Mouse (Mus musculus) cerebellum, postnatal 14 days (tissue): Measurements from ENCODE around the gene Ccdc142.

ENCODE experiments used
- DNase-seq, 2 experiments: peaks; one replicate each; pipeline ENCODE4 v3.0.0; 2021; ENCODE audit warnings: mixed read lengths in 2 of 2

Ccdc142 gene

GRCm38 (mm10) chr6:83086121-83087035, 15.0 kb upstream of the Ccdc142 start, which contains the start of gene Lbx2:
Gene Lbx2, plus strand, starts transcription at chr6:83086367.
- no peak for DNase-seq

DNA sequence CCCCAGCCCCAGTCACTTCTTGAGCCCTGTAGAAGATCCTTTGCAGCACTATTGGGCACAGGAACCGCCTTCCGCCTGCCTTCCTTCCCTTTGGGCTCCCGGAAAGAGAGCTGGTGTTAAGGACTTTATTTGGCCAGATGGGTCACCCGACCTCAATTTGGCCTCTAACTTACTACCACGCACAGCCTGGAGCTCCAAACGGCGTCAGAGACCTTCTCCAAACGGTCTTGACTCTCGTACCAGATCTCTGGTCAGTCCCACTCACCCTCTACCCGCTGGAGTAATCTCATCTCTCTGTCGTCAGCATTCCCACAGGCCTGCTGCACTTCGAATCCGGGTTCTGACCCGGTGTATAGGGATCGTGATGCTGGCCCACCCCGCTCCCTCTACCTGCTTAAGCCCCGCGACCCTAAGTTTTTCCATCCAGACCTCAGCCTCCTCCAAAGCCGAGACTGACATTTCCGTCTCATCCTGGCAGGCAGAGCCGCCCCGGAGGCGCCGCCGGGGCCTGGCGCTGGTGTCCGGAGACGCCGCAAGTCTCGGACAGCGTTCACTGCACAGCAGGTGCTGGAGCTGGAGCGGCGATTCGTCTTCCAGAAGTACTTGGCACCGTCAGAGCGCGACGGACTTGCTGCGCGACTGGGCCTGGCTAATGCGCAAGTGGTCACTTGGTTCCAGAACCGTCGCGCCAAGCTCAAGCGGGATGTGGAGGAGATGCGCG, 14.0 kb upstream of the Ccdc142 start:
- peak; percentile 43 to 56 for DNase-seq

DNA sequence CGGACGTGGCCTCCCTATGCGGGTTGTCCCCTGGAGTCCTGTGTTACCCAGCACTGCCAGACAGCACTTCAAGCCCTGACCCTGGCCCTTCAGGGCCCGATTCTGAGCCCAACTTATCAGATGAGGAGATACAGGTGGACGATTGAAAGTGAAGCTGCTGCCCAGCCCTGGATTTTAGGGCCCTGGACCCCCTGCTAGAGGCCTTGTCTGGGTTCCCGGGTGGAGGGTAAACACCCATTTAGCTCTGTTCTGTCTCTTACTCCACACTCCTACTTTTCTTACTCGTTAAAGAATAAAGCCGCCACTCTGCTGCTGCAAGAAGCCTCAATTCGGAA, 13.5 kb upstream of the Ccdc142 start:
- no peak for DNase-seq

- DNase-seq: no peak
Observed at GRCm38 (mm10) chr6:83092416-83093127, 8.8 kb upstream of the Ccdc142 start.

GRCm38 (mm10) chr6:83095968-83096367, 5.4 kb upstream of the Ccdc142 start:
- DNase-seq: no peak

- DNase-seq: no peak
Observed at GRCm38 (mm10) chr6:83098411-83098810, 3.0 kb upstream of the Ccdc142 start.

DNA sequence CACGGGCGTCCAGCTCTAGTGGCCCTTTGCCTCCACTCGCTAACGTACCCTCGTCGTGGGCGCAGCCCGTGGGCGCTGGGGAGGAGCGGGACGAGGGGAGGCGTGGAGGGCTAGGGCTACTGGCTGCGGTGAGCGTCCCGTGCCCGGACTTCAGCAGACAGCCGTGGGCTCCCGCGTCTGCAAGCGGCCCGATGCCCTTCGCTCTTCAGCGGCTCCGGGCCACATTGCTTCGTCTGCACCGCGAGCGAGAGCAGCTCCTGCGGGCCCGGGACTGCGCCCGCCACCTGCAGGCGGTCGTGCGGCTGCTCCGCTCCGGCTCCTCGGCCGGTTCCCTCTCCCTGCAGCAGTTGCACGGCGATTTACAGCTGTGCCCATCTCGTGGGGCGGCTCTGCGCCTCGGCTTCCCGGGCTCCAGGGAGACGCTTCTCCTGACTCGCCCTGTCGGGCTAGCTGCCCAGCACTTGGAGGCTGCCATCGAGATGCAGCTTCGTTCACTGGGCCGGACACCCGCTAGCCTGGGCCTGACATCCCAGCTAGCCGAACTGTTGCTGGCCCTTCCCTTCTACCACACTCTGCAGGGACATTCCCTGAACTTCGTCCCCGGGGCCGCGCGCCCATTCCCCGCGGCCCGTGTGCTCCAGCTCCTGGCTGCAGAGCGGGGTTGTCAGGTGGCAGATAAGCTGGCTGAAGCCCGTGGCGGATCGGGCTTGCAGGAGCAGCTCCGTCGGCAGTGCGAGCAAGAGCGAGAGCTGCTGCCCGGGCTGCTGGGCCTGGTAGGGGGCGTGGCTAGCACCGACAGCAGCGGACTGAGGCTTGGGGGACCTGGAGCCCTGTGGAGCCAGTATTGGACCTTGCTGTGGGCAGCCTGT, 521 bp downstream of the Ccdc142 start:
- peak; percentile 66 to 68 for DNase-seq

DNA sequence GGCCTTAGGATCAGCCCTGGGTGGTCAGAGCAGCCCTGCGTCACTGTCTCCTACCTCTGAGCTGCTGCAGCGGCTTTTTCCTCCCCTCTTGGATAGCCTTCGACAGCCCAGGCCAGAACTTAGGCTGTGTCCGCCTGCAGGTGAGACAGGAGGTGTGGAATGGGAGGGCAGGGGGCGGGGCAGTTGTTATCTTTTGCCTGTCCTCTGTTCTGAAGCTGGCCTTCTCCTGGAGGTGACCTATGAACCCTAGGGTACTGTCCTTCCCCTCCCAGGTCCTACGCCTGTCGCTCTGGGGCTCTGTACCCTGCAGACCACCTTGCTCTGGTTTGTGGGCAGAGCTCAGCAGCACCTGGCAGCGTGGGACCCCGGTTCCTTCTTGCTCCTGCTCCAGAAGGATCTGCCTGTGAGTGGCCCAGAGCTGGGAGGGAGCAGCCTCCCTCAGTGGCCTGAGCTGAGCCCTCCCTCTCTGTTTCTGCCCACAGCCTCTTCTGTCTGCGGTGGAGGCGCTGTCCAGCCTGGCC, 1.8 kb downstream of the Ccdc142 start:
- no peak for DNase-seq

DNA sequence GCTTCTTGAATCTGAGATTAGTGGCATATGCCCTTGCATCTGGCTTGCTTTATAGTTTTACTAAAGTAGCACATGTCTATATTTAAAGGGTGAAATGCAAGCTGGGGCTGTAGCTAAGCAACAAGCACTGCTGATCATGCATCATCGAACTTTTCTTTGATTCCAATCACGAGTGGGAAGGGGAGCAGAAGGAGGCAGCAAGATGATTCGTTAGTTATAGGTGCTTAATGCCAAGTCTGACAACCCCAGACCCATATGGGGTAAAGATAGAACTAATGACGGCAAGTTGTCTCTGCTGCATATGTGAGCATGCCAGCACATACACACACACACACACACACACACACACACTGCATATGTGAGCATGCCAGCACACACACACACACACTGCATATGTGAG, 2.8 kb downstream of the Ccdc142 start:
- no peak for DNase-seq

GRCm38 (mm10) chr6:83107566-83108400, 6.4 kb downstream of the Ccdc142 start:
- peak; percentile 75 to 93 for DNase-seq

- peak; percentile 88 to 89 for DNase-seq
Observed at GRCm38 (mm10) chr6:83108762-83109668, 7.6 kb downstream of the Ccdc142 start, which contains the start of gene Mrpl53. Gene Mrpl53, plus strand, starts transcription at chr6:83109040.

- no peak for DNase-seq
Observed at GRCm38 (mm10) chr6:83111510-83112136, 10.2 kb downstream of the Ccdc142 start.

- DNase-seq: peak; percentile 94 to 95
Observed at GRCm38 (mm10) chr6:83115011-83115671, 13.7 kb downstream of the Ccdc142 start, which contains the start of gene Mogs. Gene Mogs, plus strand, starts transcription at chr6:83115496.

DNA sequence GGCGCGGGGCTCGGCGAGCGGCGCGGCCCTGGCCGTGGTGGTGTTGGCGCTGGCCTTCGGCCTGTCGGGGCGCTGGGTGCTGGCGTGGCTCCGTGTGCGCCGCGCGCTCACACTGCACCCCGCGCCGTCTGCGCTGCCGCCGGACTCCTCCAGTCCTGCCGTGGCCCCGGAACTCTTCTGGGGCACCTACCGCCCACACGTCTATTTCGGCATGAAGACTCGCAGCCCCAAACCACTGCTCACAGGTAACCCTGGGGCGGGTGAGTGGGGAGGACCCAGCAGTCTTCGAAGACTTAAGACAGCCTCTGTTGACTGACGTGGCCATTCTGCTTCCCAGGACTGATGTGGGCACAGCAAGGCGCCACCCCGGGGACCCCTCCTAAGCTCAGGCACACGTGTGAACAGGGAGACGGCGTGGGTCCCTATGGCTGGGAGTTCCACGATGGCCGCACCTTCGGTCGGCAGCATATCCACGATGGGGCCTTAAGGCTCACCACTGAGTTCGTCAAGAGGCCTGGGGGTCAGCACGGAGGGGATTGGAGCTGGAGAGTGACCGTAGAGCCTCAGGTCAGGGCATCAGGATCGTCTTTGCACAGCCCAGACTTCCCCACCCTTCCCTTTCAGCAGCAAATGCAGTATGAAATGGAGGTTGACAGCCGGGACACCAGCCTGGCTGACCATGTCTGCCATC, 14.4 kb downstream of the Ccdc142 start:
- DNase-seq: peak in 1 of 2 experiments; percentile 46

GRCm38 (mm10) chr6:83116373-83117164, 15.2 kb downstream of the Ccdc142 start:
- no peak for DNase-seq

GRCm38 (mm10) chr6:83117165-83117438, 15.7 kb downstream of the Ccdc142 start:
- no peak for DNase-seq

GRCm38 (mm10) chr6:83117616-83118015, 16.2 kb downstream of the Ccdc142 start:
- DNase-seq: no peak
